23 mouse cellular contexts compared by ENCODE assay signal in genomic region chr1:87458045-87458444, GRCm38 (mm10). TPM values are rescaled to one million over a fixed set of nuclear protein-coding genes. Genes with fewer than 3 reads are reported as not detected.
DNase-seq lines count a peak whose midpoint lies in the region; ATAC-seq and TF ChIP-seq lines count a peak whose summit lies in the region.
"Had no signal": no experiment of that assay in that cellular context is flagged by ENCODE, and none has a peak within 500 bp of the region (broad histone marks: within the 10 kb centered on the region; RNA-seq: fewer than 3 reads in every experiment).

No protein-coding gene starts in this region.

- no peaks in the 10 kb centered on the region for H3K27me3 ChIP-seq in forebrain, postnatal 0 days (ENCODE audit: insufficient read depth, low read length)
- H3K27me3 ChIP-seq in forebrain, embryonic 12.5 days = no peaks in the 10 kb centered on the region
- H3K27me3 ChIP-seq in midbrain, postnatal 0 days (ENCODE audit: insufficient read depth, low read length) = no peaks in the 10 kb centered on the region
- no peaks in the 10 kb centered on the region for H3K27me3 ChIP-seq in midbrain, embryonic 16.5 days (ENCODE audit: control insufficient read depth, insufficient read depth, low read depth, low read length)
- H3K27me3 ChIP-seq: CH12.LX; embryonic facial prominence, embryonic 12.5 days had no signal

- DNase-seq in forebrain, postnatal 0 days = no peak
- peak; percentile 65 for DNase-seq in midbrain, postnatal 0 days (ENCODE audit: low spot score)
- no peak for DNase-seq in layer of hippocampus, postnatal 10 days (ENCODE audit: low spot score in 2 of 2)
- DNase-seq: adrenal gland, adult 2 months; adrenal gland, postnatal 10 days; adrenal gland, postnatal 25 days; B cell, adult 2 months; cerebellum, adult 11-12 months; cerebellum, adult 9-10 months; cerebellum, postnatal 10 days; cerebellum, postnatal 25 days had no signal

- no peak overlapping the region for H3K4me3 ChIP-seq in forebrain, postnatal 0 days (ENCODE audit: low read depth, low read length)
- no peak overlapping the region for H3K4me3 ChIP-seq in forebrain, embryonic 12.5 days (replicated peaks)
- no peak overlapping the region for H3K4me3 ChIP-seq in midbrain, postnatal 0 days (ENCODE audit: low read depth, low read length)
- H3K4me3 ChIP-seq in midbrain, embryonic 16.5 days (ENCODE audit: low read depth, low read length) = no peak overlapping the region
- H3K4me3 ChIP-seq: embryonic facial prominence, embryonic 10.5 days; embryonic facial prominence, embryonic 12.5 days had no signal

- H3K27ac ChIP-seq in forebrain, postnatal 0 days (ENCODE audit: low read depth, low read length) = no peak overlapping the region
- no peak overlapping the region for H3K27ac ChIP-seq in forebrain, embryonic 12.5 days
- no peak overlapping the region for H3K27ac ChIP-seq in midbrain, postnatal 0 days (ENCODE audit: low read depth, low read length)
- no peak overlapping the region for H3K27ac ChIP-seq in midbrain, embryonic 16.5 days (ENCODE audit: low read length)
- H3K27ac ChIP-seq: embryonic facial prominence, embryonic 10.5 days; embryonic facial prominence, embryonic 12.5 days had no signal

- H3K4me1 ChIP-seq in forebrain, postnatal 0 days (ENCODE audit: insufficient read depth) = no peaks in the 10 kb centered on the region
- H3K4me1 ChIP-seq in forebrain, embryonic 12.5 days = no peaks in the 10 kb centered on the region
- no peaks in the 10 kb centered on the region for H3K4me1 ChIP-seq in midbrain, postnatal 0 days (ENCODE audit: insufficient read depth, low read length)
- no peaks in the 10 kb centered on the region for H3K4me1 ChIP-seq in midbrain, embryonic 16.5 days (ENCODE audit: control insufficient read depth, insufficient read depth, low read length)
- H3K4me1 ChIP-seq: embryonic facial prominence, embryonic 10.5 days; embryonic facial prominence, embryonic 12.5 days had no signal

- peak; percentile 42; the same call in 1 of the 2 replicates for ATAC-seq in forebrain, postnatal 0 days
- no peak for ATAC-seq in forebrain, embryonic 12.5 days (ENCODE audit: low FRiP score)
- ATAC-seq in midbrain, postnatal 0 days (ENCODE audit: low FRiP score) = no peak
- no peak for ATAC-seq in midbrain, embryonic 16.5 days
- ATAC-seq: CD4-positive, CD25-positive, alpha-beta regulatory T cell, adult 4 months; forebrain, embryonic 14.5 days; forebrain, embryonic 16.5 days had no signal

- H3K9me3 ChIP-seq in forebrain, postnatal 0 days (ENCODE audit: low read length) = no peaks in the 10 kb centered on the region
- H3K9me3 ChIP-seq in forebrain, embryonic 12.5 days = no peaks in the 10 kb centered on the region
- no peaks in the 10 kb centered on the region for H3K9me3 ChIP-seq in midbrain, postnatal 0 days (ENCODE audit: low read length)
- H3K9me3 ChIP-seq in midbrain, embryonic 16.5 days (replicated peaks; ENCODE audit: control insufficient read depth, low read length, poor library complexity, severe bottlenecking) = no peaks in the 10 kb centered on the region
- H3K9me3 ChIP-seq: embryonic facial prominence, embryonic 12.5 days; G1E had no signal

- WGBS in forebrain, postnatal 0 days = 56% methylated on average over 4 of the region's 4 CpGs
- WGBS in forebrain, embryonic 12.5 days = 87% methylated on average over 4 of the region's 4 CpGs
- WGBS in midbrain, postnatal 0 days = 65% methylated on average over 4 of the region's 4 CpGs
- WGBS in midbrain, embryonic 16.5 days = 84% methylated on average over 4 of the region's 4 CpGs

- TF ChIP-seq CTCF in forebrain, postnatal 0 days (IDR thresholded peaks at IDR 0.05; ENCODE audit: low read depth) = no peak
- TF ChIP-seq CTCF in midbrain, postnatal 0 days (IDR thresholded peaks at IDR 0.05) = no peak

- H3K36me3 ChIP-seq in forebrain, postnatal 0 days (ENCODE audit: insufficient read depth) = no peaks in the 10 kb centered on the region
- H3K36me3 ChIP-seq in forebrain, embryonic 12.5 days (replicated peaks) = no peaks in the 10 kb centered on the region
- no peaks in the 10 kb centered on the region for H3K36me3 ChIP-seq in midbrain, postnatal 0 days (ENCODE audit: insufficient read depth, low read length)
- no peaks in the 10 kb centered on the region for H3K36me3 ChIP-seq in midbrain, embryonic 16.5 days (ENCODE audit: control insufficient read depth, insufficient read depth, low read length)
- H3K36me3 ChIP-seq: embryonic facial prominence, embryonic 10.5 days; embryonic facial prominence, embryonic 12.5 days; G1E had no signal

- no peak overlapping the region for H3K9ac ChIP-seq in forebrain, postnatal 0 days
- H3K9ac ChIP-seq in forebrain, embryonic 12.5 days = no peak overlapping the region
- no peak overlapping the region for H3K9ac ChIP-seq in midbrain, postnatal 0 days (replicated peaks; ENCODE audit: low read length, poor library complexity, severe bottlenecking)
- H3K9ac ChIP-seq in midbrain, embryonic 16.5 days (ENCODE audit: low read depth, low read length) = no peak overlapping the region
- H3K9ac ChIP-seq: embryonic facial prominence, embryonic 12.5 days had no signal

- no peak overlapping the region for H3K4me2 ChIP-seq in forebrain, postnatal 0 days (ENCODE audit: low read depth)
- no peak overlapping the region for H3K4me2 ChIP-seq in forebrain, embryonic 12.5 days
- no peak overlapping the region for H3K4me2 ChIP-seq in midbrain, postnatal 0 days (ENCODE audit: low read depth, low read length, poor library complexity, severe bottlenecking)
- H3K4me2 ChIP-seq in midbrain, embryonic 16.5 days (ENCODE audit: low read length) = no peak overlapping the region
- H3K4me2 ChIP-seq: embryonic facial prominence, embryonic 12.5 days had no signal

RNA-seq across cellular contexts. Expression of gene Snorc, which starts 12.0 kb away (rescaled TPM):
- not detected in 2 replicates for total RNA-seq in forebrain, postnatal 0 days (2014; rRNA removed)
- polyA plus RNA-seq in forebrain, postnatal 0 days (2015; fragmentation: Nextera tagmentation; extraction: Ambion mirVana) = 0.79 and 1.5 TPM in 2 replicates
- polyA plus RNA-seq in forebrain, embryonic 12.5 days (2016; fragmentation: Nextera tagmentation; extraction: Ambion mirVana) = not detected in 2 replicates
- not detected in 2 replicates for total RNA-seq in midbrain, postnatal 0 days (2014; rRNA removed)
- polyA plus RNA-seq in midbrain, postnatal 0 days (2015; fragmentation: Nextera tagmentation; extraction: Ambion mirVana) = 2.9 and 3.6 TPM in 2 replicates
- polyA plus RNA-seq in midbrain, embryonic 16.5 days (2015; fragmentation: Nextera tagmentation; extraction: Ambion mirVana) = 0.51 and 1.0 TPM in 2 replicates
- not detected for total RNA-seq in layer of hippocampus, postnatal 10 days (2021)
- total RNA-seq: adrenal gland, adult 2 months; adrenal gland, postnatal 25 days; adrenal gland, postnatal 4 days; CH12.LX; G1E had no signal
- polyA plus RNA-seq: adrenal gland, adult 2 months; CD4-positive, CD25-positive, alpha-beta regulatory T cell, adult 4 months; embryonic facial prominence, embryonic 10.5 days; forebrain, embryonic 11.5 days; forebrain, embryonic 14.5 days; forebrain, embryonic 16.5 days; G1E had no signal

RNA-seq across cellular contexts. Expression of gene Neu2, which starts 51.6 kb away (rescaled TPM):
- 0.38 and 1.4 TPM in 2 replicates for total RNA-seq in forebrain, postnatal 0 days (2014; rRNA removed)
- 0.99 and 1.3 TPM in 2 replicates for polyA plus RNA-seq in forebrain, postnatal 0 days (2015; fragmentation: Nextera tagmentation; extraction: Ambion mirVana)
- polyA plus RNA-seq in forebrain, embryonic 12.5 days (2016; fragmentation: Nextera tagmentation; extraction: Ambion mirVana) = not detected in 2 replicates
- 1.1 and 1.3 TPM in 2 replicates for total RNA-seq in midbrain, postnatal 0 days (2014; rRNA removed)
- polyA plus RNA-seq in midbrain, postnatal 0 days (2015; fragmentation: Nextera tagmentation; extraction: Ambion mirVana) = 1.1 and 2.0 TPM in 2 replicates
- polyA plus RNA-seq in midbrain, embryonic 16.5 days (2015; fragmentation: Nextera tagmentation; extraction: Ambion mirVana) = 0.47 and 0.90 TPM in 2 replicates
- under 1 TPM; 0.46 to 0.83 TPM for total RNA-seq in layer of hippocampus, postnatal 10 days (2021)
- total RNA-seq: adrenal gland, adult 2 months; adrenal gland, postnatal 25 days; CH12.LX had no signal
- polyA plus RNA-seq: adrenal gland, adult 2 months; CD4-positive, CD25-positive, alpha-beta regulatory T cell, adult 4 months; embryonic facial prominence, embryonic 10.5 days; embryonic facial prominence, embryonic 12.5 days; embryonic facial prominence, embryonic 14.5 days; forebrain, embryonic 11.5 days; G1E had no signal
